Mouse (Mus musculus): Measurements from ENCODE around the gene Pim1.
"Not testable (repeated sequence)": the region's sequence is repeated elsewhere in the genome, so short reads cannot be mapped to it uniquely, and the experiment has no call there.

Gene Pim1

DNA sequence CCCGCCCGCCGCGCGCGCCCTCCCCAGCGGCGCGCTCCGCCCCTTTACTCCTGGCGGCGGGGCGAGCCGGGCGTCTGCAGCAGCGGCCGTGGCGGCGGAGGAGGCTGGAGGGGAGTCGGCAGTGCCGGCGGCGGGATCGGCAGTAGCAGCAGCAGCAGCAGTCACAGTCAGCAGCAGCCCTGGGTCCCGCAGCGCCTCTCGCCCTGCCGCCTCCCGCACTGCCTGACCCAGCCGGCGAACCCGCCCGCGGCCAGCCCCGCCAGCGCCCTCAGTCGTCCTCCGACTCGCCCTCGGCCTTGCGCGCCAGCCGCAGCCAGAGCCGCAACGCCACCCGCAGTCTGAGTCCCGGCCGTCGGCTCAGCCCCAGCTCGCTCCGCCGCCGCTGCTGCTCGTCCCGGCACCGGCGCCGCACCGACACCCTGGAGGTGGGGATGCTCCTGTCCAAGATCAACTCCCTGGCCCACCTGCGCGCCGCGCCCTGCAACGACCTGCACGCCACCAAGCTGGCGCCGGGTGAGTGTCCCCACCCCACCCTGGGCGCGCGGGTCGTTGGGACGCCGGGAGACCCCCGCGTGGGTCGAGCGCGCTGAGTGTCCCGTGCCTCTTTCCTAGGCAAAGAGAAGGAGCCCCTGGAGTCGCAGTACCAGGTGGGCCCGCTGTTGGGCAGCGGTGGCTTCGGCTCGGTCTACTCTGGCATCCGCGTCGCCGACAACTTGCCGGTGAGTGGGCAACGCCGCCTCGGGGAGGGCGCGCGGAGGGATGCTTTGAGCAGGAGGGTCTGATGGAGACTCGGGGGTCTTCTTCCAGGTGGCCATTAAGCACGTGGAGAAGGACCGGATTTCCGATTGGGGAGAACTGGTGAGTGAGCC is at the start of gene Pim1:
Gene Pim1, plus strand, starts transcription at position 41 of the 869 bp plus-strand sequence.
- no peak for DNase-seq (ENCODE audit: extremely low spot score, low spot score)

DNA sequence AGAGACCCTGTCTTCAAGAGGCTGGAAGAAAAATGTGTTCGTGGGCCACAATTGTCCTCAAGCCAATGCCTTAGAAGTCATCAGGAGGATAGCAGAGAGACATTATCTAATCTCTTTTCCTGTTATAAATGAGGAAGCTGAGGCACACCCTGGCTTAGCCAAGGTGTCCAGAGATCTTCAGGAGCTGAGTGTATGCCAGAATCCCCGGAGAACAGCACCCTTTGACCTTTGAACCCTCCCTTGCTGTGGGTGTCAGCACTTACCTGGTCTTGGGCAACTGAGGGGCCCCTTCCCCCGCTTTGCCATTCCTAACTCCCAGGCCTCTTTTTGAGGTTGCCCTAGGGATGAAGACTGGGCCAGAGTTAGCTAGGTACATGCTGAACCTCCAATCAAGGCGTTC is 49.0 kb upstream of the Pim1 start:
- DNase-seq (ENCODE audit: extremely low spot score, low spot score) = no peak

DNA sequence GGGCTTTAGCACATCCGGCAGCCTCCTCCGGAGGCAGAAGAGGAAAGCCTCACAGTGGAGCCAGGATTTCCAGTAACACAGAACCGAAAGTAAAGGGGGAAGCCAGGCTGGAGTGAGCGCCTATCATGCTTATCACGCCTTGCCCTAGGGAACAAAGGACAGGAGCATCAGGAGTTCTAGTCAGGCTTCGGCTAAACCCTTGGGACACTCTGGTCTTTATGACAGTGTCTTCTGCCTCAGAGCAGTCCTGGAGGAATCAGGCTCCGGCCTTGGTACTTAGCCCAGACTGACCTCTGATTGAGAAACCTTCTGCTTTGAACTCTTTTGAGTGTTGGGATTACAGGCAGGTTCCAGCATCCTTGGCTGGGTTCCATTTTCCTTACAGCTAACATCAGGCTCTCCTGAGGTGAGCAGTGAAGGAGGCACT is 48.4 kb upstream of the Pim1 start:
- DNase-seq (ENCODE audit: extremely low spot score, low spot score) = no peak

DNA sequence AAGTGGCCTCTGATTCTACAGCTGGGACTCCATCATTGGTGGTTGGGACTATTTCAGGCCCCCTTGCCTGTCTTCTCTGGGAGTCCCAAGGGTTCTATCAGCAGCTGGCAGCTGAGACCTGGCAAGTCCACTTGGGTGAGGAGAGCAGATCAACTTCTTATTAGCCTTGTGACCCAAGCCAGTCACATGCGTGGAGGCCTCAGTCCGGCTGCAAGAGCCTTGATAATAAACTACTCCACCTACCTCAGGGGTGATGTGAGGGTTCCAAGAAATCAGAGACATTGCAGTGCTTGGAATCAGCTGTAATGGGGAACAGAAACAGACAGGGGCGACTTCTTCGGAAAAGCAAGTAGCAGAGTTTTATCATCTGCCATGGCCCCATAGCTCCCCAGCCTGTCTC is 46.8 kb upstream of the Pim1 start:
- DNase-seq (ENCODE audit: extremely low spot score, low spot score) = no peak

DNA sequence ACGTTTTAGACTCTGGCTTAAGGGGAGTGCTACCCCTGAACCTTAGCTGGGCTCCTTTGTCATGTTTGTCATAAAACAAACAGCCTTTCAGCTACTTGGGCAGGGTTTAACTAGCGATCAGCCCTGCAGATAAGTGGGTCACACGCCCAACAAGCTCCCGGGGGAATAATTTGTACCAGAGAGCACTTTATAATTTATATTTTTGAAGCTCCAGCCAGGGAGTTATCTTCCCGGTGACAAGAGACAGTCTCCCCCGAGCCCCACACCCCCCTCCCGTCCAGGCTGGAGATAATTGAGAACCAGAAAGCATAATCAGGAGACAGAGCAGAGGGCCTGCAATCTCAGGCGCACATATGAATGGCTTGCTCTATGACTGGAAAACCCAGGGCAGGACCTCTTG is 45.5 kb upstream of the Pim1 start:
- no peak for DNase-seq (ENCODE audit: extremely low spot score, low spot score)

DNA sequence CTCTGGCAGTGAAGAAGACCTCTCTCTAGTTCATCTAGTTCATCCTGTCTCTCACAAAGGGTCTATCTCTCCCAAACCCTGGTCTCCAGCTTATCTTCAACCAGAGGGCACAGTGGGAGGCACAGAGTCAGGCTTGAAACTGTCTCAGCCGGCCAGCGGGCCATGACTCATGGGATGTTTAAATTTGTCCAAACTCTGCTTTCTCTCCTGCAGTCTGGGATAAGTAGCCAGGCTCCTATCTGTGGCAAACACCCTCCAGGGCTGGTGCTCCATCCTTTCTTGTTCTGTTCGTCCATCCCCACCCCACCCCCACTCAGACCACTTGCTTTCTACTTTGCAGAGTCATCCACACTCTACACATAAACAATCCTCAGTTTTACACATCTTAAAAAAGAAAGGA is 43.2 kb upstream of the Pim1 start:
- DNase-seq (ENCODE audit: extremely low spot score, low spot score) = no peak

DNA sequence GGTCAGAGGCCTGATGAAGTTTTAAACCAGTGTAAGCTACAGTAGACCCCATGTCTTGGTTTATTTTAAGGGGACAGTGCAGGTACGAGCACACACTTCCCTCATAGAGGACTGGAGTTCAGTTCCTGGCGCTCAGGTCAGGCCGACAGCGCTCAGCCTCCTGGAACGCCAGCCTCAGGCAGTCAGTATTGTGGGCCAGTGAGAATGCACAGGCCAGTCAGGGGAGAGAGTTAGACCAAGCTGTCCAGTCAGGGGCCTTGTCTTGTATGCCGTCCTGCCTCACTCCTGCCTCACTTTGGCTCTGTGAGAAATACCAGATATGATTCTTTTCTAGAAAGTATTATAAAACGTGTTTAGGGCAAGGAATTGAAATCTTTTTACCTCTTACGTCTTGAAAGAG is 42.5 kb upstream of the Pim1 start:
- no peak for DNase-seq (ENCODE audit: extremely low spot score, low spot score)

DNA sequence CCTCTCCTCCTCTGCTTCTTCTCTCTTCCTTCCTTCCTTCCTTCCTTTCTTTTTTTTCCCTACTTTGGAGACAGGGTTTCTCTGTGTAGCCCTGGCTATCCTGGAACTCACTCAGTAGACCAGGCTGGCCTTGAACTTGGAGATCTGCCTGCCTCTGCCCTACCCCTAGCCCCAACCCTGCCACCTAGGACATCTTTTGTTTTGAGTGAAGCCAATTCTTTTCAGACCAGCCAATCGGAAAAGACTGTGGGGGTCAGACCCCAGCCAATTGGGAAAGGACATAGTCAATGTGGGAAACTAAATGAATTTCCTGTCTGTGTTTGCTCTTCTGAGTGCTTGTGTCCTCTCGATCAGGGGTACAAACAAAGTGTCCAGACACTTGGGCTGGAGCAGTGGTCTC is 42.0 kb upstream of the Pim1 start:
- DNase-seq (ENCODE audit: extremely low spot score, low spot score) = no peak

DNA sequence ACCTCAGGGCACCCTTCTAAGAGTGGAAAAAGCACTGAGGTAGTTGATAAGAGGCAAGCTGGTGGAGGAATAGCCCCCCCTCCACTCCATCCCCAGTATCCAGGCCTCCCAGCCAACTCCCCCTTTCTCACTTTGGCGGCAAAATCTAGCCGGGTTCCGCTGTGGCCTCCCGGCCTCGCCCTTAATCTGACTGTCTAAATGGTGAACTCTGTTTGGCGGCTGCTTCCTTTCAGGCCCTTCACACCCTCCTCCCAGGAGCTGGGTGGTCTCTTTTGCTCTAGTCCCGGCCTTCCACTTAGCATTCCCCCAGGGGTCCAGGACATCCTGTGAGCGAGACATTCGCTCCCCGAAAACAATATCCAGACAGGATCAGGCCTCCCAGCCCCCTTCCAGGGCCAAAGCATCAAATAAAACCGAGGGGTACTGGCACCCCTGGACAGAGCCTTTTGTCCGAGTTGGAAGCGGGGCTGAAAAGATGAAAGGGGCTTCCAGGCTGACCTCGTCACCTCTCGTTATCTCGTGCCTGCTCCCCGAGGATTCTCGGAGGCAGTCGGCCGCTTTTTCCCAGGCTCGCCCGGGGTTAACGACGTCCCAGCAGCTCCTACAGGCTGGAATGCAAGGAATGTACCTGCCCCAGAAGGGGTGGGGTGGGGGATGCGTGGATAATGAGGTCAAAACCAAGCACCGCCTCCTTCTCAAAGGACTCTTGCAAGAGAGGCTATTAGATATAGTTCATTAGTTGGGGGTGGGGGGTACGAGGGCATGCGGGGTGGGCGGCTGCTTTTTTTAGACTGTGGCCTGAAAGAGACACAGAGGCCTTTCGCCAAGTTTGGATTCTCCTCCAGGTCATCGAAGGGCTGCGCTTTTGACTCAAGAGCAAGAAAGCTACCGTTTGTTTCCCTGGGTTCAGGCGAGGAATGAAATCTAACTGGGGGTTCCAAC is 39.4 kb upstream of the Pim1 start:
- peak; percentile 88 for DNase-seq (ENCODE audit: extremely low spot score, low spot score)

DNA sequence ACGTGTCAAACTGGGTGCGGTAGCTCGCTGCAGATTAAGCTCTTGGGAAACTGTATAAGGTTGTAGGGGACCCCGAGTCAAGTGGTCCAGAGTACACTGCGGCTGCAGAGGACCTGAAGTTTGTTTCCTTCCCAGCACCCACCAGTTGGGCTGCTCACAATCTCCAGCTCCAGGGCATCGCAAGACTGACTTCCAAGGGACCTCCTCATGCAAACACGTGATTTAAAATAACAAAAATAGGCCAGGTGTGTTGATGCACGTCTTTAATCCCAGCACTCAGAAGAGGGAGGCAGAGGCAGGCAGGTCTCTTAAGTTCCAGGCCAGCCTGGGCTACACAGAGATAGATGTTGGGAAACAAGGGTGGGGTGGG is 38.7 kb upstream of the Pim1 start:
- no peak for DNase-seq (ENCODE audit: extremely low spot score, low spot score)

DNA sequence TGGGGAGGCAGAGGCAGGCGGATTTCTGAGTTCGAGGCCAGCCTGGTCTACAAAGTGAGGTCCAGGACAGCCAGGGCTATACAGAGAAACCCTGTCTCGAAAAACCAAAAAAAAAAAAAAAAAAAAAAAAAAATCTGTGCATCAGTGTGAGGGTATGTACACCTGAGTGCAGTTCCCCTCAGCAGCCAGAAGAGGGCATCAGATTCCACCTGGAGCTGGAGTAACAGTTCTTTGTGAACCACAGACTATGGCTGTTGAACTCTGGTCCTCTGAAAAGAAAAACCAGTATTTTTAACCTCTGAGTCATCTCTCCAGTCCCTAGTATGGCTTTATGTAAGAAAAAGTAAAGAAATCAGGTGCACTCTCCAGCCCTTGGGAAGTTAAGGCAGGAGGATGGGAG is 36.4 kb upstream of the Pim1 start:
- not testable (repeated sequence) for DNase-seq (ENCODE audit: extremely low spot score, low spot score)

DNA sequence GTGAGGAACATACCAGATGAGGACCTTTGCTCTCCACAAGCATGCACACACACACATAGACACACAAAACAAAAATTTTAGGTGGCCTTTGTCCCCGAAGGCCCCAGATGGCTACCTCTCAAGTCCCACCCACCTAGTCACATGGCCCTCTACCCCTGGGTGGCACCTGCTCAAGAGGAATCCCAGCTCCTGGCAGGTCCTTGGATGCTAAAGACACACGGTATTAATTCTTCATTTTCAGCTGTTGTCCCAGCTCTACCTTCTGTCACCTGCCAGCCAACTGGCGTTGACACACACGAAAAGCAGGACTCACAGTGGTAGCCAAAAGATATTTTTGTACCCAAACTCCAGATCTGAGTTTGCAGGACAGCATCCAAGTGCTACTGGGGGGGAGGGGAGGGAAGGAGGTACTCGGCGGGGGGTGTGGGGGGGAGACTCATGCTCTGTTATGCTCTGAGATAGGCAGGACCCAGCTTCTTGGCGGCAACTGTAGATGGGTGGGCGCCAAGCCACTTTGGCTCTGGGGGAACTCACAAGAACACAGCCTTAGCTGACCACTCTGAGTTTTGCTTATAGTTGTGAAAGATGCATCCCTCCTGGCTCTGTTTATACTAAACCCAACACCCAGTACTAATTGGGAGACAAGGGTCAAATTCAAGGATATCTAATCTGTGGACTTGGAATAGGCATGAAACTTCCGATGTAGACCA is 35.0 kb upstream of the Pim1 start:
- DNase-seq (ENCODE audit: extremely low spot score, low spot score) = no peak

DNA sequence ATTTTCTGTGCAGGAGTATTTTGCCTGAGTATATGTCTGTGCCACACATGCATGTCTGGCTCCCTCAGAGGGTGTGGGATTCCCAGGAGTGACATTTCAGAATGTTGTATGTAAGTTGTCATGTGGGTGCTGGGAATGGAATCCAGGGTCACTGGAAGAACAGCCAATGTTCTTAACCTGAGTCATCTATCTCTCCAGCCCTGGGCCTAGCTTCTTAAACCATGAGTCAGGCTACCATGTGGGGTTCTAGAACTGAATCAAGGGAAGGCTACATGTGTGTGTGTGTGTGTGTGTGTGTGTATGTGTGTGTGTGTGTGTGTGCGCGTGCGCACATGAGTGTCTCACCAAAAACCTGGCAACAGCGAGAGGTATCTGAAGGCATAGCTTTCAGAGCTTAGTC is 34.1 kb upstream of the Pim1 start:
- no peak for DNase-seq (ENCODE audit: extremely low spot score, low spot score)

DNA sequence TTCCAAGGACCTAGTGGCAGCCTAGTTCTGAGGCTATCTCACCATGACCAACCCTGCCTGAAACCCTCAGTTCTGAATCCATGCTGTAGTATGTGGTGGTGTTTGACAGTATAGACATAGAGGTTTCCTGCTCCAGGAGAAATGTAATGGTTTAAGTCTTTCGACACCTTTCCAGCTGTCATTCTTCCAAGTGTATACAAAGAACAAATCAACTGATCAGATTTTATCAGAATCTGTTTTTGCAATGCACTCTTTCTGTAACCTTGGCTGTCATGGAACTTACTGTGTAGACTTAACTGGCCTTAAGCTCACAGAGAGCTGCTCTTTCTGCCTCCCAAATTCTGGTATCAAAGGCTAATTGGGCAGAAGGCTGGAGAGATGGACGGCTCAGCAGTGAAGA is 33.6 kb upstream of the Pim1 start:
- DNase-seq (ENCODE audit: extremely low spot score, low spot score) = no peak

DNA sequence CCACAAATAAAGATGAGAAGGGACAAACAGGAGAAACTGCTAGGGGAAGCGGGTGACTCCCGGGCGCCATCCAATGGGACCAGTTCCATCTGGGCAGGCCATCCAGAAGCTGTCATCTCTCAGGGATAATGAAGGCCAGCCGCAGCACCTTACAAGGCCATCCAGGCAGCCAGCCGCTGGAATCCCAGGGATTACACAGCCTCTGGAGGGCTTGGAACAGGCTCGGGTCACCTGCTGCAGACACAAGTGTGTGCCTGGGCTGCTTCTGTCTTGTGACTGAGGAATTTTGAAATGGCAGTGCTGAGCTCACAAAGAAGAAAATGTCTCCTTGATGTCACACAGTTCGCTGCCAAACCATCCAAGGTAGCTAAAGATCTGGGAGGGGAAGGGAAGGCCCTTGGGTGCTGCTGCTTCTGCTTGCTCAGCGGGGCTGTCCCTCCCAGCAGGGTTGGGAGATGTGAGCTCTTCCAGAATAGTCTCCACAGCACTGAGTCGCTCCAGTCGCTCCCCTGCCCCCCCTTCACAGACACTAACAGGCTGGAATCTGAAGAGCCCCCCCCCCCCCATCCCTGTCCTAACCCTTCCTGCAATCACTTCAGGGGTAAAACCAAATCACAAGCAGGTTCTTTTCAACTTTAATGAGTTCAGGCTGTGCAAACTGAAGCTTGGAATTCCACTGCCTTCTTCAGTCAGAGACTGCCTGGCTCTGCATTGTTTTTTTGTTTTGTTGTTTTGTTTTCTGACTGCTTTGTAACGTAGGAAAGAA is 32.6 kb upstream of the Pim1 start:
- DNase-seq (ENCODE audit: extremely low spot score, low spot score) = peak; percentile 50

DNA sequence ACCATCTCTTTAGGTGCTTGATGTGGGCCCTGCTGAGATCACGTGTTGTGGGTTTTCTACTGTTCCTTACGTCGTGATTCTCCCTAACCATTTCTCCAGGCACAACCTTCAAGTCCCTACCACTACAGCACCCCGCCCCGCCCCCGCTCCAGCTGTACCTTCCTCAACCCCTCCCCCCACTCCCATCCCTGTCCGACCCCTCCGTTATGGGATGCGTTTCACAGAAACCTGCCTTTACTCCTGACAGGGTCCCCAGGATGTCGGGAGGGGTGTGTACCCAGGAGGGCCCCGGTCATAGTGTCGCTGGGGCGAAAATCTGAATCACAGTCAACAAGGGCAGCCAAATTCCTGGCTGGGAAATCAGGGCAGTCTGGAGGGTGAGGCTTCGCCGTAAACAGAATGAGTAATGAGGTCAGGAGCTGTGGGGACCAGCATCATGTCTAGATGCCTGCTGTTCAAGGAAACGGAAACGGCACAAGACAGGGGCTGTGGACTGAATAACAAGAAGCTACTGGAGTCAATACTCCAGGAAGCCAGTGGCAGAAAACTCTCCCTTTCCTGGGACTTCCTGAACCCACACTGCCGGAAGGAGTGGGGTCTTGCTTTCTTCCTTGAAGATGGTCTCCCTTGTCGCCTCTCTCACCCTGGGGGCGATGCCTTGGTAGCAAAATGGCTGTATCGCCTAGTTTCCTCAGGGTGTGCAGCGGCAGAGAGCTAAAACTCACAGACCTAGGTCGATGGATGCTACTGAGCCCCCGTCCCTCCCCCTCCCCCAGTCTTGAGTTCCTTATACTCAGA is 31.0 kb upstream of the Pim1 start:
- peak; percentile 65 for DNase-seq (ENCODE audit: extremely low spot score, low spot score)

DNA sequence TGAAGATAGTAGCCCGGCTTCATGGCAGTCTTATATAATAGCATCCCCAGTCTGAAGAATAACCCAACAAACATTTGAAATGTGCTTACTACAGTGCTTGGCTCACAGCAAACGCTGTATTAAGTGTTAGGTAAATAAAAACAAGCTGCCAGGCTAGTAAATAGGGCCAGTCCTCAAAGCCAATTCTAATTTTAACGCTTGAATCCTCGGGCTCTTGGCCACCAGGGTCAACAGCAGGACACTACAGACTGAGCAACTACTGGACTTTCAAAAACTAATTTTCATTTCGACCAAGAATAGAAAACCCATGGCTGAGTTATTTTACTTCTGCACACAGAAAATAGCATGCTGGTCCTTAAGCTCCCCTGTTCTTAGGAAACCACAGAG is 30.4 kb upstream of the Pim1 start:
- DNase-seq (ENCODE audit: extremely low spot score, low spot score) = no peak

DNA sequence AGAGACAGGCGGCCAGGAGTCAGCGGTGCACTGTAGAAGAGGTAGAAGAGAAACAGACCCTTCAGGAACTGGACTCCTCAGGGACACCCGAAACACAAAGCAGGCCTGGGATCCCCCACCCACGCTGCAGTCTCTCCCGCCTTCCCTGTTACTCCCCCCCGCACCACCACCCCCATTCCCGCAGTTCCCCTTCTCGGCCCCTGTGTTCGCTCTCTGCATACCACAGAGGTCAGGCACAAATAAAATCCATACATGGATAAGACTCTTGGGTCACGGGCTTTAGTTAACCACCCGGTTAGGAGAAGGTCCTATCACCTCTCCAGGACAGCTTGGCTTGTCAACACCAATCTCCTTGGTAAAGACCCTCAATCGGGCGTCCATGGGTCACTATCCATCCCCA is 26.9 kb upstream of the Pim1 start:
- DNase-seq (ENCODE audit: extremely low spot score, low spot score) = no peak

DNA sequence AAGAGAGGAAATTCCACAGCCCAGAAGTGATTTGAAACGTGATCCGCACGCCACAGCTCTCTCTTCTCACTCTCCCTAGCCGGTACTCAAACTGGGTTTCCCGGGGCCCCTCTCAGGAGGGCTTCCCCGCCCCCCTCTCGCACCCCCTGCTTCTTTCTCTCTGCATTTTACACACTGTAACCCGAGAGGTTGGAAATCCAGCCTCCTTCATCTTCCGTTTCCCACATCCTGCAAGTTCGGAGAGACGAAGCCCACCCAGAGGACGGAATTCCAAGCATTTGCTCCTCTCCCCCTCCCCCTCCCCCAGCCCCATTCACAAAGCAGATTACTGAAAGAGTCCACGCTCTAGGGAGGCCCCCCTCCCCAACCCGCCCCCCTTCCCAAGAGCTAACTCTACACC is 26.5 kb upstream of the Pim1 start:
- DNase-seq (ENCODE audit: extremely low spot score, low spot score) = peak; percentile 87

DNA sequence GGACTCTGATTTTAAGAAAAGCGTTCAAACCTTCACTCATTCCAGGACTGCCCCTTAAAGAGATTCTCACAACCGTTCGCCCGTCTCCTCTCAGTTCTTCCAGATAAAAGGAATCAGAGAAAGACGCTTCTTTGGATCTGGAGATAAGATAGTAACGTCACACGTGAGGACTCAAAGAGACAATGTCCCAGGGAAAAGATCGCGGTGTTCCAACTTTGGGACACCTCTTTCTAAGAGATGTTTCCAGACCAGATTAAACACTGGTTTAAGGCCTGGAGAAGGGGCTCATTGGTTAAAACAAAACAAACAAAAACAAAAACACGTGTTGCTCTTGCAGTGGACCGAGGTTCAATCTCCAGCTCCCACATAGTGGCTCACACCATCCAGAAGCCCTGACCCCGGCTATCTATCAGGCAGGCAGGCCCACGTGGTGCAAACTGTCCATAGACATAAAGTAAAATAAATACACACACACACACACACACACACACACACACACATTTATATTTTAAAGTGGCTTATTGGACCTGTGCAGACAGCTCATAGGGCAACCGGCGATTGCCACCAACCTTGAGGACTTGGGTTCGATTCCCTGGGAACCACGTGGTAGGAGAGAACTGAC is 25.9 kb upstream of the Pim1 start:
- DNase-seq (ENCODE audit: extremely low spot score, low spot score) = peak; percentile 49

Measured in neural tube, embryonic 10.5 days (tissue).